Mouse (Mus musculus) embryonic facial prominence, embryonic 11.5 days (tissue): Measurements from ENCODE around the gene Gm11239. TPM values are rescaled to one million over a fixed set of nuclear protein-coding genes. Genes with fewer than 3 reads are reported as not detected.

Experiments
- polyA plus RNA-seq: library from polyadenylated mRNA; unstranded; fragments of >200 nt; fragmentation: Nextera tagmentation; extraction: Ambion mirVana; gene quantifications from 2 replicates; pipeline ENCODE4 v1.2.1, GENCODE M21; 2014

The Gm11239 gene
- polyA plus RNA-seq, 1 experiment from 2014 or later: 0.20 TPM

Other genes starting within 250 kb of the Gm11239 start
- not detected in 2 replicates for gene Gm11238, start 60.5 kb upstream of the Gm11239 start, polyA plus RNA-seq
- not detected in 2 replicates for gene Gm11237, start 45.4 kb upstream of the Gm11239 start, polyA plus RNA-seq
- gene Gm11236, start 30.2 kb upstream of the Gm11239 start, polyA plus RNA-seq: not detected in 2 replicates
- gene Gm428, start 15.2 kb downstream of the Gm11239 start, polyA plus RNA-seq: not detected in 2 replicates
- 3.6 and 3.9 TPM in 2 replicates for gene Rasef, start 122.6 kb downstream of the Gm11239 start, polyA plus RNA-seq
- gene Gm11758, start 207.9 kb downstream of the Gm11239 start, polyA plus RNA-seq: not detected in 2 replicates
- not detected in 2 replicates for gene Gm11757, start 222.8 kb downstream of the Gm11239 start, polyA plus RNA-seq
- not detected in 2 replicates for gene Gm13871, start 237.6 kb downstream of the Gm11239 start, polyA plus RNA-seq